Mouse (Mus musculus) lung, embryonic 15.5 days (tissue): Measurements from ENCODE around the gene Slc35f6. TPM values are rescaled to one million over a fixed set of nuclear protein-coding genes. Genes with fewer than 3 reads are reported as not detected.
"Not testable (repeated sequence)": the region's sequence is repeated elsewhere in the genome, so short reads cannot be mapped to it uniquely, and the experiment has no call there.

ENCODE experiments used
- ATAC-seq: fragments of 200-750 bp; cut with Nextera tagmentation; 2 replicates; pipeline ENCODE4 v1.8.0; 2017; ENCODE audit warnings: moderate number of reproducible peaks, borderline replicate concordance; ENCODE audit not compliant: low FRiP score, low TSS enrichment; ENCODE audit errors: extremely low read depth
- H3K27ac ChIP-seq: fragments of 300-500 bp; sonication (generic); 2 replicates; pipeline ENCODE4 v1.5.1; 2015; ENCODE audit warnings: moderate library complexity, mild to moderate bottlenecking, inconsistent platforms
- H3K27me3 ChIP-seq: fragments of 300-500 bp; sonication (generic); 2 replicates; pipeline ENCODE4 v1.6.1; 2015; ENCODE audit warnings: inconsistent platforms
- H3K36me3 ChIP-seq: fragments of 300-500 bp; sonication (generic); 2 replicates; pipeline ENCODE4 v1.6.1; 2015; ENCODE audit warnings: inconsistent platforms
- H3K4me1 ChIP-seq: fragments of 300-500 bp; sonication (generic); 2 replicates; pipeline ENCODE4 v1.6.1; 2015; ENCODE audit warnings: inconsistent platforms
- H3K4me2 ChIP-seq: fragments of 300-500 bp; sonication (generic); 2 replicates; pipeline ENCODE4 v1.6.1; 2015; ENCODE audit warnings: inconsistent platforms, mild to moderate bottlenecking, moderate library complexity
- H3K4me3 ChIP-seq: fragments of 300-500 bp; sonication (generic); 2 replicates; pipeline ENCODE4 v1.5.1; 2015; ENCODE audit warnings: mild to moderate bottlenecking, inconsistent platforms
- H3K9ac ChIP-seq: fragments of 300-500 bp; sonication (generic); 2 replicates; pipeline ENCODE4 v1.6.1; 2015; ENCODE audit warnings: inconsistent platforms
- H3K9me3 ChIP-seq: fragments of 300-500 bp; sonication (generic); 2 replicates; pipeline ENCODE4 v1.6.1; 2016; ENCODE audit warnings: inconsistent platforms
- WGBS: fragments of 180-500 bp; shearing (Covaris S2); methylation state at CpG from one replicate; pipeline ENCODE4 v1.1.7; 2015; 5-methylcytosine and 5-hydroxymethylcytosine counted together
- microRNA-seq: library from miRNA; unstranded; fragments of <30 nt; microRNA quantifications from one replicate; pipeline ENCODE4, GENCODE M21; 2016
- polyA plus RNA-seq: library from polyadenylated mRNA; unstranded; fragments of >200 nt; fragmentation: Nextera tagmentation; extraction: Ambion mirVana; gene quantifications from 2 replicates; pipeline ENCODE4 v1.2.1, GENCODE M21; 2015

The Slc35f6 gene
- polyA plus RNA-seq, 1 experiment from 2014 or later: 26.1 TPM

DNA sequence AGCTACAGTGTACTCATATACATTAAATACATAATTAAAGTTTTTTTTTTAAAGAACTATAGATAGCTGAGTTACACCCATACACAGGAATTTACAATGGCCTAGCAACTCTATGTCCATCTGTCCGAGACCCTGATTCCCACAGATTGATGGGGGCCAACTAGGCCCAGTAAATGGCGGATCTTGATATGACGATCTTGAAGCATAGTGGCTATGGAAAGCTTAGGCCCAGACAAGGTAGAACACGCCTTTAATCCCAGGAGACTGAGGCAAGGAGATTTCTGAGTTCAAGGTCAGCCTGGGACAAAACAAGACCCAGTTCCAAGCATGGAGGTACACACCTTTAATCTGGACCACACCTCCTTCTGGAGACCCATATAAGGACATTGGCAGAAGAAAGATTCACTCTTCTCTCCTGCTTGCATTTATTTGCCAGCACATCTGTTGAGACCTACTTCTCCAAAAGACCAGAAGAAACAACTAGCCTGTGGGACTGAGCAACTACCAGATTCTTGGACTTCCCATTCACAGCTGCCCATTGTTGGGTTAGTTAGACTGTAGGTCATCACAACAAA, 31.1 kb downstream of the Slc35f6 start:
- no peak overlapping the region for H3K4me2 ChIP-seq
- no peak for ATAC-seq
- H3K4me3 ChIP-seq: no peak overlapping the region
- no peaks in the 10 kb centered on the region for H3K4me1 ChIP-seq
- no peaks in the 10 kb centered on the region for H3K27me3 ChIP-seq
- H3K9me3 ChIP-seq: no peaks in the 10 kb centered on the region
- no peak overlapping the region for H3K9ac ChIP-seq
- H3K27ac ChIP-seq: no peak overlapping the region
- 93% methylated on average over 4 of the region's 4 CpGs for WGBS
- H3K36me3 ChIP-seq: peaks cover 30% of the 10 kb centered on the region

- Histone ChIP-seq H3K27ac (no peak overlapping the region), H3K4me3 (no peak overlapping the region), H3K9ac (no peak overlapping the region), H3K36me3 (peaks cover 23% of the 10 kb centered on the region), H3K4me1 (no peaks in the 10 kb centered on the region), H3K4me2 (no peak overlapping the region), H3K27me3 (no peaks in the 10 kb centered on the region), H3K9me3 (no peaks in the 10 kb centered on the region)
- no peak for ATAC-seq
- WGBS: 83% methylated on average over 5 of the region's 5 CpGs
Measured at GRCm38 (mm10) chr5:30679593-30679992, 31.9 kb downstream of the Slc35f6 start.

- no peak overlapping the region for H3K27ac ChIP-seq
- H3K4me1 ChIP-seq: no peaks in the 10 kb centered on the region
- H3K36me3 ChIP-seq: 0 out of 2 replicates have a peak, but pooled peaks cover 2% of the 10 kb centered on the region
- H3K4me3 ChIP-seq: no peak overlapping the region
- 83% methylated on average over 5 of the region's 5 CpGs for WGBS
- H3K9me3 ChIP-seq: no peaks in the 10 kb centered on the region
- no peak overlapping the region for H3K4me2 ChIP-seq
- H3K9ac ChIP-seq: no peak overlapping the region
- H3K27me3 ChIP-seq: no peaks in the 10 kb centered on the region
- no peak for ATAC-seq
Measured at GRCm38 (mm10) chr5:30681970-30682369, 34.2 kb downstream of the Slc35f6 start.

- H3K4me3 ChIP-seq: no peak overlapping the region
- no peak overlapping the region for H3K27ac ChIP-seq
- H3K27me3 ChIP-seq: no peaks in the 10 kb centered on the region
- no peak overlapping the region for H3K4me2 ChIP-seq
- H3K9ac ChIP-seq: no peak overlapping the region
- no peaks in the 10 kb centered on the region for H3K9me3 ChIP-seq
- no peaks in the 10 kb centered on the region for H3K36me3 ChIP-seq
- no peaks in the 10 kb centered on the region for H3K4me1 ChIP-seq
- ATAC-seq: no peak
Measured at GRCm38 (mm10) chr5:30682967-30683600, 35.4 kb downstream of the Slc35f6 start.

DNA sequence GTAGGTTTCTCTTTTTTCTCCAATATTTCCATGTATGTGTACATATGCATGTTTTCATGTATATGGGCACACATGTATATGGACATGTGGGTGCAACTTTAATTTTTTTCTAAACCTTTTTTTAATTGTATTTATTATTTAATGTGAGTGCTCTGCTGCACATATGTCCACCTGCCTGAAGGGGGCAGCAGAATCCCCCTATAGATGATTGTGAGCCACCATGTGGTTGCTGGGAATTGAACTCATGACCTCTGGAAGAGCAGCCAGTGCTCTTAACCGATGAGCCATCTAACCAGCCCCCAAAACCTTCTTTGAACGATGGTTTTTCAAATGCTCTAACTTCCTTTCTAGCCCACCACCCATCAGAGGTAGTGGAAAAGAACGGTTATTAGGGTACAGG, 36.3 kb downstream of the Slc35f6 start:
- H3K36me3 ChIP-seq: no peaks in the 10 kb centered on the region
- 61% methylated on average over 3 of the region's 3 CpGs for WGBS
- no peak for ATAC-seq
- no peaks in the 10 kb centered on the region for H3K27me3 ChIP-seq
- H3K4me2 ChIP-seq: no peak overlapping the region
- H3K27ac ChIP-seq: no peak overlapping the region
- H3K4me3 ChIP-seq: no peak overlapping the region
- no peaks in the 10 kb centered on the region for H3K4me1 ChIP-seq
- no peak overlapping the region for H3K9ac ChIP-seq
- no peaks in the 10 kb centered on the region for H3K9me3 ChIP-seq

DNA sequence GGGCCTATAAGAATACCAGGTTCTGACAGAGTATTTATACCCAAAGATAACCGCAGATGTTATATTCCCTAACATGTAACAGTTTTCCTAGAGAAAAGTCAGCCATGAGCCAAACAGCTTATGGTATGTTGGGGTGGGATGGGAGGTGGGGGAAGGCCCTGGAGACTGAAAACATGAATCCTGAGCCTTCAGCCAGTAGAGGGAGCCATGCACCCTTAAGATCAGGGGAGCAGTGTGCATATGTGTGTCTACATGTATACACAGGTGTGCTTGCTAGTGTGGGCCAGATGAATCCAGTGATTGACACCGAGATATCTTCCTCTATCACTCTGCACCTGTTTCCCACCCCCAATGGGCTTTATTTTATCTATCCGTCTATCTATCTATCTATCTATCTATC, 39.0 kb downstream of the Slc35f6 start:
- no peak for ATAC-seq
- Histone ChIP-seq H3K4me1 (no peaks in the 10 kb centered on the region), H3K4me3 (no peak overlapping the region), H3K4me2 (no peak overlapping the region), H3K27me3 (no peaks in the 10 kb centered on the region), H3K27ac (no peak overlapping the region), H3K9me3 (no peaks in the 10 kb centered on the region), H3K9ac (no peak overlapping the region), H3K36me3 (no peaks in the 10 kb centered on the region)
- 55% methylated on average over 3 of the region's 3 CpGs for WGBS

DNA sequence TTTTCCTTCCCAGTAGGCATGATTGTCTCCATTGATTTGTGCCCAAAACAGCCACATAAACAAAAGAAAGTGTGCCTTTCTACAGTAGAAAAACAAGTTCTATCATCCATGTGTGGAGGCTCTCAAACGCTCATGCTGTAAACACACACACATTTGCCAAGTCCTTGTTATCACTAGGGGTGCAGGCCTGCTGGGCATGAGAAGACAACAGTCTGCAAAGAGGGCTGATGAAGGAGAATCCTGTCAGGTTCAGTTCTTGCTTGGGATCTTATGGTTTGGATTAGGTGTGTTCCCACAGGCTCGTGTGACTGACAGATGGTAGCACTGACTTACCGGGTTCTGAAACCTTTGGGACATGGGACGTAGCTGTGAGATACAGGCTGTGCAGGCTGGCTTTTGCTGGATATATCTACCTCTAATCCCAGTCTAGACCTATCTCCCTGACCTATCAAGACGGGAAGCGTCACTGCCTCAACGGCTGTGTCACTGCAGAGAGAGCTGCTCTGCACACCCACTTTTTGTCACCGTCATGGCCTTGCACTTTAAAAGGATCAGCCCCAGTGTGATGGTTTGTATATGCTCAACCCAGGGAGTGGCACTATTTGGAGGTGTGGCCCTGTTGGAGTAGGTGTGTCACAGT, 52.7 kb downstream of the Slc35f6 start:
- no peaks in the 10 kb centered on the region for H3K36me3 ChIP-seq
- 0 out of 2 replicates have a peak, but pooled peaks cover 4% of the 10 kb centered on the region for H3K4me1 ChIP-seq
- no peak overlapping the region for H3K4me3 ChIP-seq
- no peak for ATAC-seq
- 68% methylated on average over 8 of the region's 8 CpGs for WGBS
- no peak overlapping the region for H3K4me2 ChIP-seq
- H3K9ac ChIP-seq: no peak overlapping the region
- no peak overlapping the region for H3K27ac ChIP-seq
- H3K27me3 ChIP-seq: no peaks in the 10 kb centered on the region
- no peaks in the 10 kb centered on the region for H3K9me3 ChIP-seq

DNA sequence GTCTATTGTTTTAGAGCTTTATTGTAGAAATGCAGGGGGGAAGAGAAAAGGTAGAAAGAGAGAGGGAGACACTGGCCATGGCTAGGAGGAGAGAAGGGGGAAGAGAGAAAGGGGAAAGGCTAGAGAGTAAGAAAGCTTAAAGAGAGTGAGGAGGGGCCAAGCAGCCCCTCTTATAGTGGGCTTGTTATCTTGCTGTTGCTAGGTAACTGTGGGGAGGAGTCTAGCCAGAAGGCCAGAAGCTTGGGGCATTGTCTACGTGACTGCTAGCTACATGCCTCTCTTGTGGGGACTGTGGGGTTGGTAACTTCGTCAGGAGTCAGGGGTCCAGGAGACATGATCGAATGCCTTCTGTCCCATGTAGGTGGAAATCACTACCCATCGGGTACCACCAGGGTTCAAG, 53.6 kb downstream of the Slc35f6 start:
- H3K36me3 ChIP-seq, H3K4me2 ChIP-seq, H3K4me1 ChIP-seq, H3K4me3 ChIP-seq, H3K27ac ChIP-seq, H3K9ac ChIP-seq, H3K27me3 ChIP-seq, ATAC-seq, H3K9me3 ChIP-seq: not testable (repeated sequence)
- WGBS: 25% methylated on average over 4 of the region's 4 CpGs

GRCm38 (mm10) chr5:30701866-30702265, 54.1 kb downstream of the Slc35f6 start:
- no peak overlapping the region for H3K4me2 ChIP-seq
- no peaks in the 10 kb centered on the region for H3K9me3 ChIP-seq
- no peaks in the 10 kb centered on the region for H3K36me3 ChIP-seq
- 0 out of 2 replicates have a peak, but pooled peaks cover 4% of the 10 kb centered on the region for H3K4me1 ChIP-seq
- no peak overlapping the region for H3K27ac ChIP-seq
- ATAC-seq: no peak
- no peak overlapping the region for H3K9ac ChIP-seq
- 65% methylated on average over 3 of the region's 3 CpGs for WGBS
- H3K4me3 ChIP-seq: no peak overlapping the region
- H3K27me3 ChIP-seq: no peaks in the 10 kb centered on the region

Small RNA genes lying within 50 kb of the gene (microRNA-seq; reads per million reads assigned to microRNA genes)
- not detected for gene Mir5625

Other genes with a start within 250 kb of the Slc35f6 start
- gene Otof, start 186.0 kb upstream of the Slc35f6 start, polyA plus RNA-seq: 0.81 TPM in 2 replicates
- gene 1700001C02Rik, start 181.9 kb upstream of the Slc35f6 start, polyA plus RNA-seq: 2.0 and 2.7 TPM in 2 replicates
- gene Cib4, start 102.1 kb upstream of the Slc35f6 start, polyA plus RNA-seq: 0.26 TPM in 1 of 2 replicates, not detected in the other
- gene Kcnk3, start 59.8 kb upstream of the Slc35f6 start, polyA plus RNA-seq: 21.5 and 23.1 TPM in 2 replicates
- 332 and 343 TPM in 2 replicates for gene Cenpa, start 18.8 kb downstream of the Slc35f6 start, polyA plus RNA-seq
- gene Dpysl5, start 63.6 kb downstream of the Slc35f6 start, polyA plus RNA-seq: 4.8 and 5.3 TPM in 2 replicates
- 19.4 and 21.7 TPM in 2 replicates for gene Mapre3, start 166.7 kb downstream of the Slc35f6 start, polyA plus RNA-seq
- 78.4 and 79.8 TPM in 2 replicates for gene Tmem214, start 220.1 kb downstream of the Slc35f6 start, polyA plus RNA-seq
- 20.4 and 21.0 TPM in 2 replicates for gene Agbl5, start 240.8 kb downstream of the Slc35f6 start, polyA plus RNA-seq